Mouse (Mus musculus) small intestine, adult 2 months (tissue): Measurements from ENCODE around the gene Smo.

ENCODE experiments used
- CTCF ChIP-seq: fragments of 200-500 bp; IDR thresholded peaks from 2 replicates; pipeline ENCODE4 v1.5.1; 2012; ENCODE audit warnings: low read depth, mild to moderate bottlenecking, control low read depth, inconsistent platforms, low read length, moderate library complexity, mixed read lengths; ENCODE audit not compliant: insufficient replicate concordance, insufficient read length; ENCODE audit errors: extremely low read depth
- POLR2A ChIP-seq: fragments of 200-500 bp; IDR thresholded peaks from 2 replicates; pipeline ENCODE4 v1.6.1; 2012; ENCODE audit warnings: low read depth, mild to moderate bottlenecking, control low read depth, inconsistent platforms, low read length, moderate library complexity

GRCm38 (mm10) chr6:29702126-29702525 lies 33.2 kb upstream of the Smo start:
- TF ChIP-seq CTCF (no peak), POLR2A (no peak)
